Mouse (Mus musculus): ENCODE measurements at regions not wholly inside any gene's neighbourhood (a gene's known extent, or its start where the extent isn't known, plus 50 kb on each side); places are given as distances from the start of the nearest gene placed in this dataset.

- TF ChIP-seq POLR2A (IDR thresholded peaks at IDR 0.05; ENCODE audit: borderline replicate concordance, control insufficient read depth, low read depth, low read length) (no peak), CTCF (IDR thresholded peaks at IDR 0.05; ENCODE audit: control insufficient read depth, insufficient read depth, low read length) (no peak)
These were observed 100.4 kb downstream of the Kbtbd8 start for GRCm38 (mm10) chr6:95217431-95217830.

Measured in bone marrow, adult 2 months (tissue).